Mouse (Mus musculus) gastrocnemius, adult 8-10 months (tissue): ENCODE measurements around the gene Dpm2. TPM values are rescaled to one million over a fixed set of nuclear protein-coding genes. Genes with fewer than 3 reads are reported as not detected.

Experiments
- DNase-seq, 2 experiments: peaks; one replicate each; pipeline ENCODE4 v3.0.0; 2022; ENCODE audit warnings: low spot score in 2 of 2
- total RNA-seq, 4 experiments: library from RNA; stranded (reverse); gene quantifications; 2 replicates each; pipeline ENCODE4 v1.2.4; 2022

The Dpm2 gene
- total RNA-seq, 4 experiments from 2014 or later = 9.2 to 15.0 (median 10.6) TPM

- DNase-seq = no peak
Measured at GRCm38 (mm10) chr2:32608778-32609435, 38.2 kb downstream of the Dpm2 start.

- DNase-seq = peak in 1 of 2 experiments; percentile 58
Measured at GRCm38 (mm10) chr2:32610610-32611229, 40.1 kb downstream of the Dpm2 start.

- no peak for DNase-seq
Measured at GRCm38 (mm10) chr2:32612274-32612673, 41.6 kb downstream of the Dpm2 start.

- DNase-seq = no peak
Measured at GRCm38 (mm10) chr2:32617109-32617508, 46.5 kb downstream of the Dpm2 start.

GRCm38 (mm10) chr2:32617601-32618000 lies 46.9 kb downstream of the Dpm2 start:
- DNase-seq = no peak

GRCm38 (mm10) chr2:32618051-32618450 lies 47.4 kb downstream of the Dpm2 start:
- DNase-seq = no peak

- DNase-seq = no peak
Measured at GRCm38 (mm10) chr2:32620682-32621516, 50.2 kb downstream of the Dpm2 start.

GRCm38 (mm10) chr2:32621517-32621859 lies 50.8 kb downstream of the Dpm2 start, which contains the start of gene Ak1:
Gene Ak1 (plus strand): TSS chr2:32621758.
- DNase-seq = no peak

Other genes with a start within 250 kb of the Dpm2 start
- 10 to 100 TPM; 18.3 to 28.1 (median 25.8) TPM for gene Ciz1, start 218.5 kb upstream of the Dpm2 start, total RNA-seq
- 1 to 10 TPM; 2.6 to 5.9 (median 3.9) TPM for gene Dnm1, start 217.5 kb upstream of the Dpm2 start, total RNA-seq
- gene 1110008P14Rik, start 188.9 kb upstream of the Dpm2 start, total RNA-seq = 10 to 100 TPM; 40.1 to 46.1 (median 42.3) TPM
- gene Lcn2, start 182.6 kb upstream of the Dpm2 start, total RNA-seq = 1 to 10 TPM in 1 of 4 experiments, under 1 TPM in 1, not detected in 2; 0.65 to 1.9 TPM
- gene Ptges2, start 175.0 kb upstream of the Dpm2 start, total RNA-seq = 10 to 100 TPM; 33.8 to 40.1 (median 36.1) TPM
- 1 to 10 TPM; 2.1 to 2.7 (median 2.3) TPM for gene Naif1, start 120.4 kb upstream of the Dpm2 start, total RNA-seq
- 100 to 1,000 TPM in 1 of 4 experiments, 10 to 100 TPM in 3; 48.5 to 113 (median 60.4) TPM for gene Slc25a25, start 119.4 kb upstream of the Dpm2 start, total RNA-seq
- 1 to 10 TPM; 1.6 to 3.8 (median 2.9) TPM for gene Fam102a, start 35.5 kb upstream of the Dpm2 start, total RNA-seq
- gene Pip5kl1, start 3.9 kb downstream of the Dpm2 start, total RNA-seq = not detected
- gene 9430097D07Rik, start 4.8 kb downstream of the Dpm2 start, total RNA-seq = not detected
- gene St6galnac4, start 16.2 kb downstream of the Dpm2 start, total RNA-seq = 10 to 100 TPM; 11.4 to 15.5 (median 13.8) TPM
- gene St6galnac6, start 28.9 kb downstream of the Dpm2 start, total RNA-seq = 10 to 100 TPM; 48.6 to 61.3 (median 54.9) TPM
- 1,000 to 10,000 TPM; 1,455 to 1,877 (median 1,746) TPM for gene Ak1, start 50.9 kb downstream of the Dpm2 start, total RNA-seq
- 10 to 100 TPM; 17.4 to 26.6 (median 20.5) TPM for gene Eng, start 75.7 kb downstream of the Dpm2 start, total RNA-seq
- 1 to 10 TPM; 4.2 to 5.8 (median 4.7) TPM for gene Fpgs, start 133.3 kb downstream of the Dpm2 start, total RNA-seq
- 10 to 100 TPM; 17.0 to 22.2 (median 20.8) TPM for gene Cdk9, start 142.2 kb downstream of the Dpm2 start, total RNA-seq
- 1 to 10 TPM; 3.3 to 6.6 (median 6.1) TPM for gene Sh2d3c, start 150.2 kb downstream of the Dpm2 start, total RNA-seq
- not detected for gene 6330409D20Rik, start 170.2 kb downstream of the Dpm2 start, total RNA-seq
- gene Tor2a, start 186.4 kb downstream of the Dpm2 start, total RNA-seq = 1 to 10 TPM; 4.3 to 5.1 (median 4.6) TPM
- under 1 TPM in 1 of 4 experiments, not detected in 3; 0.09 TPM for gene Ttc16, start 204.8 kb downstream of the Dpm2 start, total RNA-seq
- 1 to 10 TPM; 1.4 to 3.8 (median 2.3) TPM for gene Ptrh1, start 204.9 kb downstream of the Dpm2 start, total RNA-seq
- not detected for gene Cfap157, start 213.6 kb downstream of the Dpm2 start, total RNA-seq